Mouse (Mus musculus) MEL (cell line): ENCODE data around the gene Prrxl1. TPM values are rescaled to one million over a fixed set of nuclear protein-coding genes. Genes with fewer than 3 reads are reported as not detected.

Source experiments
- DNase-seq: peaks from one replicate; pipeline ENCODE4 v3.0.0; 2011; ENCODE audit warnings: low read depth, low spot score
- H3K27ac ChIP-seq: 2 replicates; pipeline ENCODE4 v1.5.1; 2012; ENCODE audit warnings: low read depth, mild to moderate bottlenecking, control low read depth, low read length, moderate library complexity; ENCODE audit not compliant: control insufficient read depth
- H3K27me3 ChIP-seq, 2 experiments: fragments of 150-350 bp in 1 of 2; sonication (generic) in 1 of 2; 2 replicates each; pipeline ENCODE4 v1.6.1; 2012; ENCODE audit warnings: low read length in 2 of 2, mild to moderate bottlenecking in 2 of 2, improper control_type of control experiment in 1 of 2, moderate library complexity in 1 of 2; ENCODE audit not compliant: insufficient read depth in 2 of 2, control insufficient read depth in 1 of 2
- H3K36me3 ChIP-seq, 2 experiments: 2 replicates each; pipeline ENCODE4 v1.6.1; 2012 to 2014; ENCODE audit warnings: low read length in 2 of 2, improper control_type of control experiment in 1 of 2, inconsistent platforms in 1 of 2, mild to moderate bottlenecking in 1 of 2; ENCODE audit not compliant: insufficient read depth in 2 of 2, control insufficient read depth in 1 of 2
- H3K4me1 ChIP-seq, 2 experiments: fragments of 150-350 bp in 1 of 2; sonication (generic) in 1 of 2; 2 replicates each; pipeline ENCODE4 v1.6.1; 2012; ENCODE audit warnings: low read length in 2 of 2, improper control_type of control experiment in 1 of 2, mild to moderate bottlenecking in 1 of 2; ENCODE audit not compliant: insufficient read depth in 2 of 2, control insufficient read depth in 1 of 2
- H3K4me3 ChIP-seq, 2 experiments: fragments of 150-350 bp in 1 of 2; sonication (generic) in 1 of 2; 2 replicates each; pipeline ENCODE4 v1.5.1; 2012; ENCODE audit warnings: low read depth in 2 of 2, low read length in 2 of 2, mild to moderate bottlenecking in 2 of 2, moderate library complexity in 2 of 2, control low read depth in 1 of 2, improper control_type of control experiment in 1 of 2; ENCODE audit not compliant: control insufficient read depth in 1 of 2, insufficient read depth in 1 of 2
- H3K79me2 ChIP-seq: 2 replicates; pipeline ENCODE4 v1.6.1; 2012; ENCODE audit warnings: mild to moderate bottlenecking, low read length, moderate library complexity; ENCODE audit not compliant: control insufficient read depth, poor library complexity, insufficient read depth
- H3K9ac ChIP-seq: 2 replicates; pipeline ENCODE4 v1.6.1; 2012; ENCODE audit warnings: low read depth, mild to moderate bottlenecking, control low read depth, low read length, moderate library complexity; ENCODE audit not compliant: control insufficient read depth, poor library complexity, severe bottlenecking
- H3K9me3 ChIP-seq: fragments of 150-350 bp; sonication (generic); replicated peaks from 2 replicates; pipeline ENCODE4 v1.6.1; 2012; ENCODE audit warnings: mild to moderate bottlenecking, low read length, improper control_type of control experiment, moderate library complexity; ENCODE audit not compliant: insufficient read depth
- BHLHE40 ChIP-seq: IDR thresholded peaks from 2 replicates; pipeline ENCODE4 v1.6.1; 2012; ENCODE audit warnings: low read depth, mild to moderate bottlenecking, inconsistent platforms, low read length, improper control_type of control experiment, borderline replicate concordance
- CHD1 ChIP-seq: IDR thresholded peaks from 2 replicates; pipeline ENCODE4 v1.6.1; 2012; ENCODE audit warnings: low read depth, mild to moderate bottlenecking, inconsistent platforms, low read length, improper control_type of control experiment
- CHD2 ChIP-seq: IDR thresholded peaks from 2 replicates; pipeline ENCODE4 v1.6.1; 2011; ENCODE audit warnings: low read length, improper control_type of control experiment
- CTCF ChIP-seq, 3 experiments: IDR thresholded peaks in 2 of 3; conservative IDR thresholded peaks in 1 of 3; 2 replicates each; pipeline ENCODE4 v1.5.1; 2011 to 2012; ENCODE audit warnings: low read length in 3 of 3, low read depth in 2 of 3, mild to moderate bottlenecking in 2 of 3, improper control_type of control experiment in 1 of 3, inconsistent platforms in 1 of 3, mixed read lengths in 1 of 3, moderate library complexity in 1 of 3; ENCODE audit not compliant: control insufficient read depth in 1 of 3, insufficient read depth in 1 of 3, poor library complexity in 1 of 3, severe bottlenecking in 1 of 3
- E2F4 ChIP-seq: IDR thresholded peaks from 2 replicates; pipeline ENCODE4 v1.6.1; 2011; ENCODE audit warnings: low read depth, low read length, improper control_type of control experiment, borderline replicate concordance
- ELF1 ChIP-seq: IDR thresholded peaks from 2 replicates; pipeline ENCODE4 v1.6.1; 2014; ENCODE audit warnings: low read depth, mild to moderate bottlenecking, inconsistent platforms, low read length, improper control_type of control experiment, moderate library complexity
- GABPA ChIP-seq: IDR thresholded peaks from 2 replicates; pipeline ENCODE4 v1.6.1; 2012; ENCODE audit warnings: low read depth, mild to moderate bottlenecking, inconsistent platforms, low read length, improper control_type of control experiment, moderate library complexity
- HCFC1 ChIP-seq: IDR thresholded peaks from 2 replicates; pipeline ENCODE4 v1.6.1; 2012; ENCODE audit warnings: low read depth, mild to moderate bottlenecking, inconsistent platforms, low read length, improper control_type of control experiment, moderate library complexity
- JUND ChIP-seq: IDR thresholded peaks from 2 replicates; pipeline ENCODE4 v1.6.1; 2011; ENCODE audit warnings: low read depth, mild to moderate bottlenecking, improper control_type of control experiment, low read length
- KAT2A ChIP-seq: conservative IDR thresholded peaks from 2 replicates; pipeline ENCODE4 v1.6.1; 2012; ENCODE audit warnings: low read depth, low read length, improper control_type of control experiment, inconsistent platforms
- MAFK ChIP-seq: IDR thresholded peaks from 2 replicates; pipeline ENCODE4 v1.6.1; 2011; ENCODE audit warnings: low read depth, mild to moderate bottlenecking, low read length, improper control_type of control experiment, borderline replicate concordance
- MAX ChIP-seq: IDR thresholded peaks from 2 replicates; pipeline ENCODE4 v1.6.1; 2011; ENCODE audit warnings: low read length, improper control_type of control experiment
- MXI1 ChIP-seq: IDR thresholded peaks from 2 replicates; pipeline ENCODE4 v1.6.1; 2011; ENCODE audit warnings: mild to moderate bottlenecking, low read depth, low read length, improper control_type of control experiment
- MYB ChIP-seq: IDR thresholded peaks from 2 replicates; pipeline ENCODE4 v1.6.1; 2011; ENCODE audit warnings: mild to moderate bottlenecking, low read depth, low read length, improper control_type of control experiment
- NRF1 ChIP-seq: IDR thresholded peaks from 2 replicates; pipeline ENCODE4 v1.6.1; 2014; ENCODE audit warnings: low read depth, mild to moderate bottlenecking, inconsistent platforms, low read length, improper control_type of control experiment, moderate library complexity; ENCODE audit not compliant: poor library complexity, insufficient read depth, severe bottlenecking
- POLR2AphosphoS5 ChIP-seq: IDR thresholded peaks from 2 replicates; pipeline ENCODE4 v1.6.1; 2012; ENCODE audit warnings: low read depth, borderline replicate concordance, mild to moderate bottlenecking, inconsistent platforms, low read length, moderate library complexity, mixed read lengths
- RAD21 ChIP-seq: IDR thresholded peaks from 2 replicates; pipeline ENCODE4 v1.6.1; 2011; ENCODE audit warnings: mild to moderate bottlenecking, low read depth, low read length, improper control_type of control experiment
- RCOR1 ChIP-seq: IDR thresholded peaks from 2 replicates; pipeline ENCODE4 v1.6.1; 2012; ENCODE audit warnings: low read depth, mild to moderate bottlenecking, inconsistent platforms, low read length, improper control_type of control experiment
- SIN3A ChIP-seq: IDR thresholded peaks from 2 replicates; pipeline ENCODE4 v1.6.1; 2012; ENCODE audit warnings: low read length, improper control_type of control experiment, inconsistent platforms
- SMC3 ChIP-seq: IDR thresholded peaks from 2 replicates; pipeline ENCODE4 v1.6.1; 2011; ENCODE audit warnings: low read depth, low read length, improper control_type of control experiment
- TBP ChIP-seq: IDR thresholded peaks from 2 replicates; pipeline ENCODE4 v1.8.0; 2011; ENCODE audit warnings: low read depth, low read length, improper control_type of control experiment
- TCF12 ChIP-seq: IDR thresholded peaks from 2 replicates; pipeline ENCODE4 v1.6.1; 2014; ENCODE audit warnings: low read depth, mild to moderate bottlenecking, inconsistent platforms, low read length, improper control_type of control experiment, moderate library complexity
- UBTF ChIP-seq: IDR thresholded peaks from 2 replicates; pipeline ENCODE4 v1.6.1; 2012; ENCODE audit warnings: low read depth, mild to moderate bottlenecking, inconsistent platforms, low read length, improper control_type of control experiment, moderate library complexity, borderline replicate concordance; ENCODE audit not compliant: insufficient read depth
- USF2 ChIP-seq, 2 experiments: IDR thresholded peaks; 2 replicates each; pipeline ENCODE4 v1.6.1; 2011 to 2012; ENCODE audit warnings: improper control_type of control experiment in 2 of 2, low read length in 2 of 2, borderline replicate concordance in 1 of 2, inconsistent platforms in 1 of 2, low read depth in 1 of 2, mild to moderate bottlenecking in 1 of 2; ENCODE audit not compliant: insufficient read depth in 1 of 2
- ZKSCAN1 ChIP-seq: IDR thresholded peaks from 2 replicates; pipeline ENCODE4 v1.6.1; 2012; ENCODE audit warnings: low read depth, mild to moderate bottlenecking, inconsistent platforms, low read length, improper control_type of control experiment, moderate library complexity
- ZMIZ1 ChIP-seq: IDR thresholded peaks from 2 replicates; pipeline ENCODE4 v1.6.1; 2012; ENCODE audit warnings: low read depth, mild to moderate bottlenecking, inconsistent platforms, low read length, improper control_type of control experiment, moderate library complexity
- polyA plus RNA-seq, 2 experiments: library from polyadenylated mRNA; stranded (reverse) in 1 of 2; unstranded in 1 of 2; fragments of >175 nt in 1 of 2; fragments of >200 nt in 1 of 2; gene quantifications; 2 replicates each; pipeline versions ENCODE4 v1.2.1 to v1.2.4; 2012; ENCODE audit warnings: low replicate concordance in 2 of 2, low read depth in 1 of 2; ENCODE audit not compliant: insufficient read length in 2 of 2, insufficient read depth in 1 of 2, missing spikeins in 1 of 2
- total RNA-seq: library from RNA; depleted of rRNA; stranded (reverse); fragments of 300-350 nt; gene quantifications from 2 replicates; pipeline ENCODE4 v1.2.3, GENCODE M21; 2012

The Prrxl1 gene
- total and polyA plus RNA-seq, 3 experiments = not detected

DNA sequence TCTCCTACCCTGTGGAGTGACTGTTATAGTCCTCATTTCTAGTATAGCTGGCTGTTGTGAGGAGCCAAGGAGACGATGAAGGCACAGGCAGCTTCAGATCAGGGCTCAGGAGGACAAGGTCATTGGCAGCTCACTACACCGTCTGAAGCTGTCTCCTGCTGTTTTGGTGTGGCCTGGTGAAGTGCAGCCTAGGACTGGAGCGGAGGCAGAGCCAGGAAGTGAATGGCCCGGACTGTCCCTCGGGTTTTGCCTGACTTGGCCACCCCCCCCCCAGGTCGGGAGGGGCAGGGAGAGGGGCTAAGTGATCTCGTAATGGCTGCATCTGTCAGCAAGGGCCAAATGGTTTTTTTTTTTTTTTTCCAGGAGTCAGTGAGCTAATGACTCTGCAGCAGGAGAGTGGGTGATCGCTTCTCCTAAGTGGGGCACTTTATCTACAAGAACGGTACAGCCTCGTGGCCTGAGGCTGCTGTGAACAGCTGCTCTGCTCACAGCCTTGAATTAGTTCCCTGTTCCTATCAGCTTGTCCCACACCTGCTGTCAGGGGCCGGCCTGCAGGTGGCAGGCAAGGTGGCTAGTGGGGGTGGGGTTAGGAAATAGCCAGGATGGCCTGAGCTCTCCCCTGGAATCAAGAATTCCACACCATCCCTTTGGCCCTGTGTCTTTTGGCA lies 34.9 kb downstream of the Prrxl1 start:
- H3K27ac ChIP-seq = no peak overlapping the region
- peaks cover 0 to 1% of the 10 kb centered on the region in 2 experiments; a peak in 2 of 4 replicates for H3K27me3 ChIP-seq
- DNase-seq = no peak
- TF ChIP-seq SMC3 = no peak
- TF ChIP-seq NRF1 = no peak
- no peak for TF ChIP-seq HCFC1
- no peak for TF ChIP-seq JUND
- no peak for TF ChIP-seq UBTF
- TF ChIP-seq RAD21 = no peak
- no peak for TF ChIP-seq POLR2AphosphoS5
- no peaks in the 10 kb centered on the region for H3K79me2 ChIP-seq
- H3K4me1 ChIP-seq = no peaks in the 10 kb centered on the region
- no peak overlapping the region for H3K9ac ChIP-seq
- H3K4me3 ChIP-seq = no peak overlapping the region
- H3K9me3 ChIP-seq = no peaks in the 10 kb centered on the region
- no peaks in the 10 kb centered on the region for H3K36me3 ChIP-seq

DNA sequence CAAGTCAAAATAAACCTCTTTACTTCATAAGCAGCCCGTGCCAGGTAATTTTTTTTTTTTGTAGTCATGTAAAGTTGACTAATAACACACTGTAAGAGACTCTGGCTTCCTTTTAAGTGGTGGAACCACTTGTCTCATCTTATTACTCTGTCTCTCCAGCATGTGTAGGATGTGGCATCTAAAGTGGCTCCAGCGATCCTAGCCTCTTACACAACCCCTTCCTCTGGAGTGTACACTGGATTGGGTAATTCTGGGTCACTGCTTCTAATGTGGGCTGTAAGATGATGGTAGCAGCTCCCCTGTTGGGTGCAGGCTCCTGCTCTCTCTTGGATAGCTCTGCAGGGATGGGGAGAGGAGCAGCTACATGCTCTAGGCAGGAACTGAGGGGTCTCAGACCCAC lies 39.3 kb downstream of the Prrxl1 start:
- no peaks in the 10 kb centered on the region for H3K9me3 ChIP-seq
- no peaks in the 10 kb centered on the region for H3K4me1 ChIP-seq
- TF ChIP-seq TCF12 = no peak
- no peak for TF ChIP-seq E2F4
- no peak for TF ChIP-seq CHD2
- TF ChIP-seq TBP = no peak
- TF ChIP-seq MXI1 = no peak
- TF ChIP-seq UBTF = no peak
- no peak for TF ChIP-seq BHLHE40
- no peak for TF ChIP-seq MYB
- no peak for TF ChIP-seq MAX
- TF ChIP-seq ZKSCAN1 = no peak
- TF ChIP-seq ELF1 = no peak
- TF ChIP-seq CHD1 = no peak
- TF ChIP-seq RCOR1 = no peak
- no peak for TF ChIP-seq USF2 (IDR thresholded peaks at IDR 0.05; ENCODE audit: borderline replicate concordance in 1 of 2, insufficient read depth in 1 of 2, low read depth in 1 of 2, low read length in 2 of 2)
- no peak for TF ChIP-seq MAFK
- TF ChIP-seq SIN3A = no peak
- no peak for TF ChIP-seq ZMIZ1
- TF ChIP-seq KAT2A = no peak
- TF ChIP-seq CTCF (IDR thresholded peaks at IDR 0.05 in 2 of 3, conservative IDR thresholded peaks at IDR 0.05 in 1 of 3; ENCODE audit: control insufficient read depth in 1 of 3, insufficient read depth in 1 of 3, low read depth in 2 of 3, low read length in 3 of 3, poor library complexity in 1 of 3, severe bottlenecking in 1 of 3) = no peak
- no peak for TF ChIP-seq GABPA
- H3K9ac ChIP-seq = no peak overlapping the region
- no peak overlapping the region for H3K27ac ChIP-seq
- no peak overlapping the region for H3K4me3 ChIP-seq
- H3K79me2 ChIP-seq = no peaks in the 10 kb centered on the region
- no peaks in the 10 kb centered on the region for H3K36me3 ChIP-seq
- no peak for DNase-seq
- H3K27me3 ChIP-seq = peaks cover 0 to 1% of the 10 kb centered on the region in 2 experiments; a peak in 2 of 4 replicates
